12 mouse cellular contexts compared by ENCODE assay signal in genomic region chr2:101649114-101649671, GRCm38 (mm10). TPM values are rescaled to one million over a fixed set of nuclear protein-coding genes. Genes with fewer than 3 reads are reported as not detected.
A peak's percentile ranks its signal among the peaks of the same experiment; 100 is the strongest.
DNase-seq lines count a peak whose midpoint lies in the region; ATAC-seq lines count a peak whose summit lies in the region.
"Had no signal": no experiment of that assay in that cellular context is flagged by ENCODE, and none has a peak within 500 bp of the region (broad histone marks: within the 10 kb centered on the region; RNA-seq: fewer than 3 reads in every experiment).

Gene Rag1 (minus strand): TSS chr2:101649501.
Gene B230118H07Rik (minus strand): TSS chr2:101649532.

- H3K9me3 ChIP-seq in hindbrain, embryonic 16.5 days (ENCODE audit: control insufficient read depth, low read length) = no peaks in the 10 kb centered on the region
- no peaks in the 10 kb centered on the region for H3K9me3 ChIP-seq in hindbrain, embryonic 14.5 days (ENCODE audit: control insufficient read depth, low read length)
- no peaks in the 10 kb centered on the region for H3K9me3 ChIP-seq in embryonic facial prominence, embryonic 15.5 days (replicated peaks)

- H3K27ac ChIP-seq in hindbrain, embryonic 16.5 days (ENCODE audit: low read depth, low read length) = no peak within 1 kb of the TSS
- H3K27ac ChIP-seq in hindbrain, embryonic 14.5 days = no peak within 1 kb of the TSS
- 0 out of 2 replicates have a peak within 1 kb of the TSS, but pooled peaks have one; percentile 30 for H3K27ac ChIP-seq in embryonic facial prominence, embryonic 15.5 days (replicated peaks)
- H3K27ac ChIP-seq: macrophage had no signal

- no peak for DNase-seq in hindbrain, embryonic 14.5 days (ENCODE audit: low spot score)
- DNase-seq in cerebellum, adult 8-10 months = peak; percentile 76
- peak; percentile 56 for DNase-seq in retina, postnatal 1 day
- DNase-seq in adrenal gland, adult (ENCODE audit: inconsistent age in 2 of 2, low spot score in 1 of 2) = no peak
- DNase-seq in layer of hippocampus, adult 9-11 months = no peak
- no peak for DNase-seq in spleen, postnatal 14 days (ENCODE audit: low spot score in 2 of 2)
- DNase-seq: heart, adult 18-20 months; right cerebral cortex, adult 18-20 months had no signal

- 28% methylated on average over 8 of the region's 8 CpGs for WGBS in hindbrain, embryonic 16.5 days
- 38% methylated on average over 8 of the region's 8 CpGs for WGBS in hindbrain, embryonic 14.5 days
- WGBS in embryonic facial prominence, embryonic 15.5 days = 18% methylated on average over 8 of the region's 8 CpGs

- no peaks in the 10 kb centered on the region for H3K36me3 ChIP-seq in hindbrain, embryonic 16.5 days (ENCODE audit: control insufficient read depth, insufficient read depth, low read length)
- no peaks in the 10 kb centered on the region for H3K36me3 ChIP-seq in hindbrain, embryonic 14.5 days (replicated peaks; ENCODE audit: control insufficient read depth, insufficient read depth)
- H3K36me3 ChIP-seq in embryonic facial prominence, embryonic 15.5 days = no peaks in the 10 kb centered on the region

- no peak within 1 kb of the TSS for H3K4me2 ChIP-seq in hindbrain, embryonic 16.5 days (ENCODE audit: low read length)
- H3K4me2 ChIP-seq in hindbrain, embryonic 14.5 days (replicated peaks) = no peak within 1 kb of the TSS
- H3K4me2 ChIP-seq in embryonic facial prominence, embryonic 15.5 days (replicated peaks) = peak within 1 kb of the TSS; percentile 31

- H3K9ac ChIP-seq in hindbrain, embryonic 16.5 days (ENCODE audit: low read depth, low read length) = no peak within 1 kb of the TSS
- H3K9ac ChIP-seq in hindbrain, embryonic 14.5 days = no peak within 1 kb of the TSS
- H3K9ac ChIP-seq in embryonic facial prominence, embryonic 15.5 days = no peak within 1 kb of the TSS

- peak; percentile 41; the same call in 1 of the 2 replicates for ATAC-seq in hindbrain, embryonic 16.5 days
- ATAC-seq in hindbrain, embryonic 14.5 days (ENCODE audit: low FRiP score) = no peak
- ATAC-seq in embryonic facial prominence, embryonic 15.5 days (ENCODE audit: insufficient number of reproducible peaks, low FRiP score, low TSS enrichment, low read depth) = no peak

- H3K4me1 ChIP-seq in hindbrain, embryonic 16.5 days (ENCODE audit: control insufficient read depth, insufficient read depth, low read depth, low read length) = peaks cover 3% of the 10 kb centered on the region
- H3K4me1 ChIP-seq in hindbrain, embryonic 14.5 days (replicated peaks; ENCODE audit: control insufficient read depth, insufficient read depth, low read length) = peaks cover 4% of the 10 kb centered on the region; the same call in 1 of the 2 replicates
- 0 out of 2 replicates have a peak, but pooled peaks cover 4% of the 10 kb centered on the region for H3K4me1 ChIP-seq in embryonic facial prominence, embryonic 15.5 days

- H3K27me3 ChIP-seq in hindbrain, embryonic 16.5 days (replicated peaks; ENCODE audit: control insufficient read depth, insufficient read depth, low read length) = no peaks in the 10 kb centered on the region; the same call in 1 of the 2 replicates
- H3K27me3 ChIP-seq in hindbrain, embryonic 14.5 days (ENCODE audit: control insufficient read depth, insufficient read depth, low read length) = no peaks in the 10 kb centered on the region
- no peaks in the 10 kb centered on the region for H3K27me3 ChIP-seq in embryonic facial prominence, embryonic 15.5 days

- H3K4me3 ChIP-seq in hindbrain, embryonic 16.5 days (ENCODE audit: low read length) = no peak within 1 kb of the TSS
- no peak within 1 kb of the TSS for H3K4me3 ChIP-seq in hindbrain, embryonic 14.5 days (replicated peaks; ENCODE audit: low read length)
- H3K4me3 ChIP-seq in embryonic facial prominence, embryonic 15.5 days (replicated peaks) = no peak within 1 kb of the TSS

RNA-seq across cellular contexts. Expression of gene Rag1, which starts in this region (rescaled TPM):
- polyA plus RNA-seq in hindbrain, embryonic 16.5 days (2015; fragmentation: Nextera tagmentation; extraction: Ambion mirVana) = 0.09 and 0.17 TPM in 2 replicates
- polyA plus RNA-seq in hindbrain, embryonic 14.5 days (2014; fragmentation: Nextera tagmentation; extraction: Ambion mirVana) = 0.23 and 0.32 TPM in 2 replicates
- 0.07 and 0.11 TPM in 2 replicates for polyA plus RNA-seq in embryonic facial prominence, embryonic 15.5 days (2015; fragmentation: Nextera tagmentation; extraction: Ambion mirVana)
- polyA plus RNA-seq: large intestine, adult 2 months; macrophage had no signal

RNA-seq across cellular contexts. Expression of gene B230118H07Rik, which starts in this region (rescaled TPM):
- polyA plus RNA-seq in hindbrain, embryonic 16.5 days (2015; fragmentation: Nextera tagmentation; extraction: Ambion mirVana) = 50.0 and 50.5 TPM in 2 replicates
- polyA plus RNA-seq in hindbrain, embryonic 14.5 days (2014; fragmentation: Nextera tagmentation; extraction: Ambion mirVana) = 48.3 and 61.1 TPM in 2 replicates
- 55.0 and 57.2 TPM in 2 replicates for polyA plus RNA-seq in embryonic facial prominence, embryonic 15.5 days (2015; fragmentation: Nextera tagmentation; extraction: Ambion mirVana)

Comparison
In these comparisons a context has a peak if more than half of its experiments do, and no peak if none do; other contexts are left out.
1. DNase-seq: peak in cerebellum, adult 8-10 months (single experiment) and retina, postnatal 1 day (single experiment); none in hindbrain, embryonic 14.5 days (single experiment), adrenal gland, adult (0 of 2), layer of hippocampus, adult 9-11 months (single experiment) and spleen, postnatal 14 days (0 of 2).